15 mouse cellular contexts compared by ENCODE assay signal in the genomic region with DNA sequence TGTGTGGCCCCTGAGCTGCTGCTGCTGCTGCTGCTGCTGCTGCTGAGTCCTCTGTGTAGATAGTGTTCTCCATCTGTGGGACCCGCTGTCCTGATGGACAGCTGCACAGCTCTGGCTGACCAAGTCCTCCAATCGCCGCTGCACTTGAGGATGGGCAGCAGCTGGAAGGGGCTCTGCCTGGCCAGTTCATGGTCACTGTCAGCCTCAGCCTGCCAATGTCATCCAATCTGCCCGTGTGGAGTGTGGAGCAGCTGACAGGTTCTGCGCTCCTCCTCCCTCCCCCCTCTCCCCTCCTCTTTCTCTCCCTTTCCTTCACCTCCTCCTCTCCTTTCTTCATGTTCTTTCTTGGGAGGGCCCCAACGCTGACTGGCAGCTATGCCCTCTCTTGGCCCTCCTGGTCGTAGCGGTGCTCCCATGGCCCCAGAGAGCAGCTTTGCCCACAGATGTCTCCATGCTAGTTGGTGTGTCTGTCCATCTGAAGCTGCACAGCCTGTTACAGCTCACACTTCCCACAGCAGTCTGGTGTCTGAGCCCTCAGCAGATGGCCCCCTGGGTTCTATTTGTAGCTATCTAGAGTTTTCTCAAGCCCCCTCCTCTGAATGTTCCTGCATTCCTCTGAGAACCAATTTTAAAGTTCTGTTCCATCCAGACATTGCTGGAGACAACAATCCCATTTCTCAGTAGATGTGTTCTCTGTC.
A peak's percentile ranks its signal among the peaks of the same experiment; 100 is the strongest.
DNase-seq lines count a peak whose midpoint lies in the region; ATAC-seq and TF ChIP-seq lines count a peak whose summit lies in the region.
"Had no signal": no experiment of that assay in that cellular context is flagged by ENCODE, and none has a peak within 500 bp of the region (broad histone marks: within the 10 kb centered on the region; RNA-seq: fewer than 3 reads in every experiment).

No protein-coding gene starts in this region.

- peak overlapping the region; percentile 0; the same call in 1 of the 2 replicates for H3K9ac ChIP-seq in heart, adult 2 months (ENCODE audit: low read depth, low read length)
- no peak overlapping the region for H3K9ac ChIP-seq in lung, postnatal 0 days (replicated peaks; ENCODE audit: low read depth)
- H3K9ac ChIP-seq: forebrain, embryonic 15.5 days had no signal

- no peak for TF ChIP-seq CTCF in heart, adult 2 months (IDR thresholded peaks at IDR 0.05)
- TF ChIP-seq CTCF in lung, postnatal 0 days (IDR thresholded peaks at IDR 0.05): no peak

- H3K4me1 ChIP-seq in heart, adult 2 months (ENCODE audit: control insufficient read depth, insufficient read depth, low read length): peaks cover 7% of the 10 kb centered on the region; the same call in 1 of the 2 replicates
- no peaks in the 10 kb centered on the region for H3K4me1 ChIP-seq in lung, postnatal 0 days (ENCODE audit: insufficient read depth, low read depth, low read length)

- peak; percentile 43; the same call in 1 of the 2 replicates for TF ChIP-seq POLR2A in heart, adult 2 months (IDR thresholded peaks at IDR 0.05; ENCODE audit: insufficient read depth, low read depth, low read length)

- no peak for DNase-seq in heart, adult 2 months
- no peak for DNase-seq in heart, postnatal 25 days (ENCODE audit: low spot score)
- DNase-seq in retina, postnatal 1 day: peak; percentile 30
- DNase-seq in retina, embryonic 14.5 days (ENCODE audit: low spot score): no peak
- peak; percentile 51 to 56 for DNase-seq in layer of hippocampus, postnatal 10 days (ENCODE audit: low spot score in 2 of 2)
- no peak for DNase-seq in Muller cell, postnatal 12 days (ENCODE audit: inconsistent ontology term)
- no peak for DNase-seq in lung, postnatal 0 days (ENCODE audit: low spot score)
- DNase-seq: adrenal gland, postnatal 10 days; cerebellum, adult 2 months; kidney, adult 2 months; lung, postnatal 14 days; thymus, postnatal 36 days had no signal

- H3K27ac ChIP-seq in heart, adult 2 months: peak overlapping the region; percentile 41
- H3K27ac ChIP-seq in lung, postnatal 0 days (ENCODE audit: low read length): no peak overlapping the region
- H3K27ac ChIP-seq: forebrain, embryonic 15.5 days had no signal

- no peak for ATAC-seq in monocyte, adult 5-6 weeks (replicated peaks; ENCODE audit: insufficient number of reproducible peaks, low FRiP score, low TSS enrichment, poor library complexity, severe bottlenecking)
- ATAC-seq in lung, postnatal 0 days: no peak
- ATAC-seq: CD4-positive, CD25-positive, alpha-beta regulatory T cell, adult 4 months had no signal

- intact Hi-C loops in heart, adult 2 months (cut with DNase I): no loop called here
- intact Hi-C loops in heart, postnatal 25 days (cut with DNase I): no loop called here

- 0 out of 2 replicates have a peak, but pooled peaks have one; percentile 32 for TF ChIP-seq EP300 in heart, adult 2 months (IDR thresholded peaks at IDR 0.05; ENCODE audit: insufficient read depth, low read depth, low read length)
- no peak for TF ChIP-seq EP300 in lung, postnatal 0 days (IDR thresholded peaks at IDR 0.05)

- H3K79me2 ChIP-seq in heart, adult 2 months (replicated peaks; ENCODE audit: control insufficient read depth, insufficient read depth, low read length): no peaks in the 10 kb centered on the region

- H3K4me2 ChIP-seq in lung, postnatal 0 days (replicated peaks; ENCODE audit: low read depth, low read length): no peak overlapping the region
- H3K4me2 ChIP-seq: forebrain, embryonic 15.5 days had no signal

- 42% methylated on average over 8 of the region's 8 CpGs for WGBS in heart, adult 2 months
- WGBS in lung, postnatal 0 days: 47% methylated on average over 8 of the region's 8 CpGs

- H3K9me3 ChIP-seq in lung, postnatal 0 days (ENCODE audit: low read length): no peaks in the 10 kb centered on the region
- H3K9me3 ChIP-seq: forebrain, embryonic 15.5 days had no signal

- no peak overlapping the region for H3K4me3 ChIP-seq in heart, adult 2 months
- no peak overlapping the region for H3K4me3 ChIP-seq in lung, postnatal 0 days (ENCODE audit: low read depth, low read length)
- H3K4me3 ChIP-seq: forebrain, embryonic 15.5 days had no signal

- no peaks in the 10 kb centered on the region for H3K36me3 ChIP-seq in heart, adult 2 months (ENCODE audit: control insufficient read depth, insufficient read depth, low read length)
- no peaks in the 10 kb centered on the region for H3K36me3 ChIP-seq in lung, postnatal 0 days (ENCODE audit: insufficient read depth, low read length)
- H3K36me3 ChIP-seq: forebrain, embryonic 15.5 days had no signal

- H3K27me3 ChIP-seq in heart, adult 2 months (ENCODE audit: control insufficient read depth, insufficient read depth, low read length): no peaks in the 10 kb centered on the region
- no peaks in the 10 kb centered on the region for H3K27me3 ChIP-seq in lung, postnatal 0 days (replicated peaks; ENCODE audit: insufficient read depth, low read length)
- H3K27me3 ChIP-seq: forebrain, embryonic 15.5 days had no signal

Comparison
In these comparisons a context has a peak if more than half of its experiments do, and no peak if none do; other contexts are left out.
1. DNase-seq: peak in retina, postnatal 1 day (single experiment) and layer of hippocampus, postnatal 10 days (2 of 2); none in heart, adult 2 months (0 of 2), heart, postnatal 25 days (single experiment), retina, embryonic 14.5 days (single experiment), Muller cell, postnatal 12 days (single experiment) and lung, postnatal 0 days (single experiment).